Mouse (Mus musculus) hindbrain, embryonic 16.5 days (tissue): ENCODE results near the gene Ccser1. TPM values are rescaled to one million over a fixed set of nuclear protein-coding genes. Genes with fewer than 3 reads are reported as not detected.

Source experiments
- ATAC-seq: fragments of 200-750 bp; cut with Nextera tagmentation; 2 replicates; pipeline ENCODE4 v1.8.0; 2017; ENCODE audit warnings: moderate TSS enrichment, moderate library complexity
- H3K27ac ChIP-seq: fragments of 300-500 bp; sonication (generic); 2 replicates; pipeline ENCODE4 v1.5.1; 2014; ENCODE audit warnings: low read depth, mild to moderate bottlenecking, control low read depth, low read length, moderate library complexity
- H3K27me3 ChIP-seq: fragments of 300-500 bp; sonication (generic); replicated peaks from 2 replicates; pipeline ENCODE4 v1.6.1; 2014; ENCODE audit warnings: low read length; ENCODE audit not compliant: control insufficient read depth, insufficient read depth
- H3K36me3 ChIP-seq: fragments of 300-500 bp; sonication (generic); 2 replicates; pipeline ENCODE4 v1.6.1; 2014; ENCODE audit warnings: mild to moderate bottlenecking, low read length, moderate library complexity, mixed read lengths; ENCODE audit not compliant: control insufficient read depth, insufficient read depth
- H3K4me1 ChIP-seq: fragments of 300-500 bp; sonication (generic); 2 replicates; pipeline ENCODE4 v1.6.1; 2014; ENCODE audit warnings: low read depth, low read length; ENCODE audit not compliant: control insufficient read depth, insufficient read depth
- H3K4me2 ChIP-seq: fragments of 300-500 bp; sonication (generic); 2 replicates; pipeline ENCODE4 v1.6.1; 2014; ENCODE audit warnings: mild to moderate bottlenecking, low read length, control low read depth, moderate library complexity
- H3K4me3 ChIP-seq: fragments of 300-500 bp; sonication (generic); 2 replicates; pipeline ENCODE4 v1.5.1; 2014; ENCODE audit warnings: mild to moderate bottlenecking, low read length, control low read depth, moderate library complexity
- H3K9ac ChIP-seq: fragments of 300-500 bp; sonication (generic); 2 replicates; pipeline ENCODE4 v1.6.1; 2014; ENCODE audit warnings: low read depth, mild to moderate bottlenecking, control low read depth, low read length, moderate library complexity
- H3K9me3 ChIP-seq: fragments of 300-500 bp; sonication (generic); 2 replicates; pipeline ENCODE4 v1.6.1; 2014; ENCODE audit warnings: mild to moderate bottlenecking, low read length, moderate library complexity; ENCODE audit not compliant: control insufficient read depth
- WGBS: fragments of 180-500 bp; shearing (Covaris S2); extraction: QIAGEN DNeasy Blood & Tissue Kit; methylation state at CpG from one replicate; pipeline ENCODE4 v1.1.7; 2014; 5-methylcytosine and 5-hydroxymethylcytosine counted together
- polyA plus RNA-seq: library from polyadenylated mRNA; unstranded; fragments of >200 nt; fragmentation: Nextera tagmentation; extraction: Ambion mirVana; gene quantifications from 2 replicates; pipeline ENCODE4 v1.2.1, GENCODE M21; 2015

The Ccser1 gene
- polyA plus RNA-seq, 1 experiment from 2014 or later, result 13.3 TPM

DNA sequence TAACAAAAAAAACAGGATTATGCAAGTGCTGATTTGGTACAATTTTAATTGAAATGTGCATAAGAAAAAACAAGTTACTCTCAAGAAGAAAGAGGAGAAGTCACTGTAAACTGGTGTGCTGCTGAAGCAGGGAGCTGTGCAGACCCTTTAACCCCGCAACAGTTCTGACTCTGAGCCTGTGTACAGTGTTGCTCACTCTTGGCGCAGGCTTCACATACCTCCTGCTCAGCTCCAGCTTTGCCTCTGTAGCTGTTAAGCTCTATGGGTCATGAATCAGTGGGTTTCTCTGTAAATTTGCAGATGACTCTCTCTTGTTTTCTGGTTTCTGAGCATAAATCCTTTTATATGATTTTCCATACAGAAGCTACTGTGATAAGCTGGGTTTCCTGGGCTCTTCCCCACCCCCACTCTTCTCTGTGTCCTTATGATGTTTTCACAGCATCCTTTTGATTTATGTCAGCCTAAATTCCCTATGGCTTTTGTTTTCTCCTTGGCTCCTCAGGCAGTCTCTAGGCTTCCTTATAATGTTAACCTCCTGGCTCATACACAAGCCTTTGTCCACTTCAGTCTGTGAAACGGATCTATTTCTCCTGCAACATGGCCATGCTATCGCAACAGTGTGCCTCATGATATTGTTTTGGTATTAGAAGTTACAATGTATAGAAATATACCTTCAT lies 30.1 kb downstream of the Ccser1 start:
- Histone ChIP-seq H3K4me2 (no peak overlapping the region), H3K9ac (no peak overlapping the region), H3K4me1 (peaks cover 6% of the 10 kb centered on the region), H3K27ac (no peak overlapping the region), H3K4me3 (no peak overlapping the region), H3K9me3 (no peaks in the 10 kb centered on the region), H3K27me3 (no peaks in the 10 kb centered on the region), H3K36me3 (no peaks in the 10 kb centered on the region)
- 53% methylated on average over 4 of the region's 4 CpGs for WGBS
- ATAC-seq, result peak; percentile 77

DNA sequence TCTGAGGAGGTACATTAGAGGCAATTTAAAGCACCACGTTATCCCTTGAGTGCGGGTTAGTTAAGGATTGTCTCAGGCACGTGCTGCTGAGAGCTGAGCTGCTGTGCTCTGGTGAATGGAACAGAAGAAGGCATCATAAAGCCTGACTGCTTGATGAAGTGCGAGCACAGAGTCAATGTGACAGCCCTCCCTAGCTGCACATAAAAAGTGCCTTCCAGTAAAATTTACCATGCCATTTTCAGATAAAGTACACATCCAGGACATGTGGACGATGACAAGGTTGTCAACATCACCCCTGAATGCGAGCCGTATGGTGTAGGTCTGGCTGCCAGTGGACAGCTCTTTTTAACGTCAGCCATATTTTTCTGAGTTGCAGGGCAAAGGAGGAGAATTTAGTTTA lies 35.6 kb downstream of the Ccser1 start:
- H3K9ac ChIP-seq, result no peak overlapping the region
- H3K9me3 ChIP-seq, result no peaks in the 10 kb centered on the region
- no peak overlapping the region for H3K4me2 ChIP-seq
- H3K36me3 ChIP-seq, result no peaks in the 10 kb centered on the region
- H3K4me1 ChIP-seq, result no peaks in the 10 kb centered on the region
- WGBS, result 73% methylated on average over 8 of the region's 8 CpGs
- H3K27me3 ChIP-seq, result no peaks in the 10 kb centered on the region
- H3K27ac ChIP-seq, result no peak overlapping the region
- H3K4me3 ChIP-seq, result no peak overlapping the region
- peak; percentile 30; the same call in 1 of the 2 replicates for ATAC-seq

DNA sequence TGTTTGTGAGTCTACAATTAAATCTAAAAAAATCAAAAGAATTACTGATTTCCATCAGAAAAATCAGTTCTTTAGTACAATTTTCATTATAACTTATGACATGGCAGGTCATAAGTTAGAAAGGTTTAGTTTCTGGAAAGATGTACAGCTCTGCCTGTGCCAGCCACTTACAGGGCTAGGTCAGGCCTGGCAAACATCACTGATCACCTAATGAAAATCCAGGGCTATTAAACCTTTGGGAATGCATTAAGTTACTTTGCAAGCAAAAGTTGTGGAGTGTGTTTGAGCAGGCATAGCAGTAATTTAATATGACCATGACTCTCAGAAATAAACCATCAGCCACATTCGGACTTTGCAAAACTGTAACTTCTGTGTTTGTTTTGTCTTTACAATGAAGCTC lies 36.4 kb downstream of the Ccser1 start:
- Histone ChIP-seq H3K9ac (no peak overlapping the region), H3K36me3 (no peaks in the 10 kb centered on the region), H3K27ac (no peak overlapping the region), H3K4me2 (no peak overlapping the region), H3K27me3 (no peaks in the 10 kb centered on the region), H3K4me1 (no peaks in the 10 kb centered on the region), H3K9me3 (no peaks in the 10 kb centered on the region), H3K4me3 (no peak overlapping the region)
- WGBS, result 86% methylated on average over 1 of the region's 1 CpGs
- ATAC-seq, result no peak

DNA sequence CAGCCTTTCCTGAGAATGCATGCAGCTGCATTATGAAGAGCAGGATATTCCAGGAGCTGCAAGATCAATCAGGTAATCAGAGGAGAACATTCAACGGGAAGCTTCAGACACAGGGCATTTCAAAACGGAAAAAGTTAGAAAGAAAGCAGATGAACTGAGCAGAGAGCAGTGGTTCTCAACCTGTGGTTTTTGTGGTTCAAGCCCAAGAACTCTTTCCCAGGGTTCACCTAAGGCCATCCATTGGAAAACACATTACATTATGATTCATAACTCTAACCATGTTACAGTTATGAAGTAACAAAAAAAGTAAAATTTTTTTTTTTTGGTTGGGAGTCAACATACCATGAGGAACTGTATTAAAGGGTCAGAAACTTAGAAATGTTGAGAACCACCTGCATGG lies 37.6 kb downstream of the Ccser1 start:
- no peak overlapping the region for H3K27ac ChIP-seq
- no peaks in the 10 kb centered on the region for H3K4me1 ChIP-seq
- H3K4me2 ChIP-seq, result no peak overlapping the region
- H3K27me3 ChIP-seq, result no peaks in the 10 kb centered on the region
- ATAC-seq, result no peak
- no peak overlapping the region for H3K4me3 ChIP-seq
- no peaks in the 10 kb centered on the region for H3K36me3 ChIP-seq
- H3K9me3 ChIP-seq, result no peaks in the 10 kb centered on the region
- 82% methylated on average over 2 of the region's 2 CpGs for WGBS
- H3K9ac ChIP-seq, result no peak overlapping the region

DNA sequence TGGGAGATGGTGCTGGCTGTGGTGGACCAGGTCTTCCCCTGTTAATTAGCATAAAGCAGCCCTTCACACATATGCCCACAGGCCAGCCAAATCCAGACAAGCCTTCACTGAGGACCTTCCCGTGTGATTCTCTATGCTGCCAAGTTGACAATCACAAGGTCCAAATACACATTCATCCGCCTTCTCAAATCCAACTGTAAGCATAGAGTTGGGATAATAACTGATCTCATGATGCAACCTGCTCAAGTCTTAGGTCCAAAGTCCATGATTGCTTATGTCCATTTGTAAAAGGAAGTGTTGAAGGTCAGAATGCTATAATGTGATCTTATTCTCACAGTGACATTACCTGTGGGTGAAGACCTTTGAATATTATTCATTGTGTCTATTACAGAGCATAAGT lies 43.4 kb downstream of the Ccser1 start:
- Histone ChIP-seq H3K4me3 (no peak overlapping the region), H3K27me3 (no peaks in the 10 kb centered on the region), H3K9ac (no peak overlapping the region), H3K4me1 (no peaks in the 10 kb centered on the region), H3K27ac (no peak overlapping the region), H3K36me3 (no peaks in the 10 kb centered on the region), H3K9me3 (no peaks in the 10 kb centered on the region), H3K4me2 (no peak overlapping the region)
- no peak for ATAC-seq
- 86% methylated on average over 2 of the region's 2 CpGs for WGBS

DNA sequence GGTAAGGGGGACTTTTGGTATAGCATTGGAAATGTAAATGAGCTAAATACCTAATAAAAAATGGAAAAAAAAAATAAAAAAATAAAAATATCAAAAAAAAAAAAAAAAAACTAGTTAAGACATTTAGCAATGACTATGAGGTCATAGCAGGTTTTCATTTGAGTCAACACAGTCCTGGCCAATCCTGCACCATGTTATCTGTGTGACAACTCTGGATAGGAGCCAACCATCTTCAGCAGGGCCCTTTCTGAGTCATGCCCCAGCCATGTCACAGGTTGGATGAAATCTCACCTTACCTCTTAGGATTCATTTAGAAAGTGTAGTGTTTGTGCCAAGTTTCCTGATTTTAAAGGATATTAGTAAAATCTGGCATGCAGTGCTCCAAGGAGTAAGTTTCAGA lies 45.2 kb downstream of the Ccser1 start:
- H3K4me2 ChIP-seq, result no peak overlapping the region
- no peaks in the 10 kb centered on the region for H3K36me3 ChIP-seq
- H3K4me3 ChIP-seq, result no peak overlapping the region
- no peaks in the 10 kb centered on the region for H3K27me3 ChIP-seq
- H3K27ac ChIP-seq, result no peak overlapping the region
- H3K9me3 ChIP-seq, result no peaks in the 10 kb centered on the region
- no peak overlapping the region for H3K9ac ChIP-seq
- no peak for ATAC-seq
- no peaks in the 10 kb centered on the region for H3K4me1 ChIP-seq

DNA sequence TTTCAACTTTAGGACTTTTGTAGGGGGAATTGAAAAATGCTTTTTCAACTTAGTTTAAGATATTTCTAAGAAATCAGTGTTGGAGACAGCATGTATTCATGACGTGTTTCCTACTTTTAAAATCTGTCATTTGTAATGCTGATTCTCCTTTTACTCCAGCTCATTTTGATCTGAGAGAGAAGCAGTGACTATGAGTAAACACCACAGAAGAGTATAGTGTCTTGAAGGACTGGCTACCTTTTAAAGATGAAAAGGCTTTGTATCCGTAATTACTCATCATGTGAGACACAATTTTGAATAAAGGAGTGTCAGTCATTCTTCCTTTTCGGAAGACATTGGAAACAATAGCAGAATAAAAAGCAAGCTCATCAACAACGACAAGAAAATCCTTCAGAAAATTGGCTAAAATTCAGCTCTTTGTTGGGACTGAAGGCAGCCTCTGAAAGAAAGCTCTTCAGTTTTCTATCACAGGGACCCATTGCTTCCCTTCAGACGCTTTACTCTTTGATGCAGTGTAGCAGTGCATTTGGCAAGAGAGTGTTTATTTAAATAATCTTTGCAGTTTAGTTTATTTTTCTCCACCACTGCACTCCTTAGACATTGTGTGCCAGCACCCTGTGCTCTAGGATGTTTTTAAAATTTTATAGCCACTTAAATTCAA lies 50.1 kb downstream of the Ccser1 start:
- no peaks in the 10 kb centered on the region for H3K9me3 ChIP-seq
- H3K27ac ChIP-seq, result no peak overlapping the region
- no peak for ATAC-seq
- no peak overlapping the region for H3K4me2 ChIP-seq
- WGBS, result 23% methylated on average over 5 of the region's 5 CpGs
- peaks cover 10% of the 10 kb centered on the region for H3K4me1 ChIP-seq
- H3K9ac ChIP-seq, result no peak overlapping the region
- H3K4me3 ChIP-seq, result no peak overlapping the region
- H3K36me3 ChIP-seq, result no peaks in the 10 kb centered on the region
- H3K27me3 ChIP-seq, result no peaks in the 10 kb centered on the region

DNA sequence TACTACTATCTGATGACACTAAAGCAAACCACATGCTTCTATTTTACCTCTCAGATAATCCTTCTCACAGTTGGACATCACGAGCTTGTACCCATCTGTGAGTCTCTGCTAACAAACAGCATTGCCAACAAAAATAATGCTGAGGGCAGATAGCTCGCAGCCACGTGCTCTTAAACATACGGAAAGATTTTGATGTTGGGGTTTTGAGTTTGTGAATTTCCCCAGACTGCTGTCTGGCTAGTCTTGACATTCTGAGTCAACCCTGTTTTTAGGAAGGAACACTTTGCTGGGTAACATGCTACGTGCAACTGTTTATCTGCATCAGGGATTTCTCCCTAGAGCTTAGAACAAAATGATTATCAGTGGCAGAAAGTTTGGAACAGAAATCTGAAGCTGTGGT lies 52.9 kb downstream of the Ccser1 start:
- Histone ChIP-seq H3K9me3 (no peaks in the 10 kb centered on the region), H3K27ac (no peak overlapping the region), H3K4me3 (no peak overlapping the region), H3K4me2 (no peak overlapping the region), H3K9ac (no peak overlapping the region), H3K27me3 (no peaks in the 10 kb centered on the region), H3K36me3 (no peaks in the 10 kb centered on the region), H3K4me1 (peaks cover 10% of the 10 kb centered on the region)
- 54% methylated on average over 5 of the region's 5 CpGs for WGBS
- no peak for ATAC-seq

DNA sequence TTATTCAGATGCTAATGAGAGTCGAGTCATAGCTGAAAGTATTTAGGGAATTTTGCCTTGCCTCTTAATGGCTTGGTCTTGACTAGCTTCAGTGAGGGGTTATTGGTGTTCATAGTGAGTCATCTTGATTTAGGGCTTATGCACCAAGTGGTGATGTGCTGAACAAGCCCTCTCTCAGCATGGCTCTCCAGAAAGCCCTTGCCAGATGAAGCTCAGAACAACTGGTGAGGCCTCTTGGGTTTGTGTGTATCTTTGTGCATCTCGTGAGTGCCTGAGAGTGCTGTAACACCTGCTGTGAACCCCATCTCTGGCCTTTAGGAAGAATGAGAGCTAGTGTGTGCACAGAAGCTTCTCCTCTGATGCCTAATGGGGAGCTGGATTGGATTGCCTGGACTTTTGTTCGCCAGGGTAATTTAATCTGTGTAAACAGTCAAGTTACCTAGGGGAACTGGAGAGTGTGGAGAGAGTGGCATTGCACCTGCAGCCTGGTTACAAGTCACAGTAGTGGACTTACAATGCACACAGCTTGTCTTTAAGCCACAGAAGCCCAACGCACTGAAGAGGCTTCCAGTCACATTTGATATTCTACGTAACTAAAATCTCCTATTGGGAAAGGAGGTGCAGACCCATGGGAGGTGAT lies 53.5 kb downstream of the Ccser1 start:
- no peaks in the 10 kb centered on the region for H3K9me3 ChIP-seq
- 0 out of 2 replicates have a peak, but pooled peaks have one; percentile 16 for ATAC-seq
- no peaks in the 10 kb centered on the region for H3K27me3 ChIP-seq
- peak overlapping the region; percentile 29; the same call in 1 of the 2 replicates for H3K27ac ChIP-seq
- no peaks in the 10 kb centered on the region for H3K36me3 ChIP-seq
- H3K4me2 ChIP-seq, result no peak overlapping the region
- H3K4me1 ChIP-seq, result peaks cover 10% of the 10 kb centered on the region
- H3K4me3 ChIP-seq, result no peak overlapping the region
- 35% methylated on average over 5 of the region's 5 CpGs for WGBS
- no peak overlapping the region for H3K9ac ChIP-seq
